Mouse (Mus musculus) brain, embryonic 14.5 days (tissue): ENCODE data around the gene Ppm1b.

Experiments
- CTCF ChIP-seq: fragments of 200-500 bp; IDR thresholded peaks from 2 replicates; pipeline ENCODE4 v1.5.1; 2012; ENCODE audit warnings: inconsistent platforms, mild to moderate bottlenecking, moderate library complexity, borderline replicate concordance; ENCODE audit not compliant: insufficient read depth, insufficient read length; ENCODE audit errors: extremely low read depth
- POLR2A ChIP-seq: fragments of 200-500 bp; IDR thresholded peaks from 2 replicates; pipeline ENCODE4 v1.6.1; 2012; ENCODE audit warnings: mild to moderate bottlenecking, inconsistent platforms, borderline replicate concordance; ENCODE audit not compliant: poor library complexity, insufficient read depth, insufficient read length, severe bottlenecking; ENCODE audit errors: extremely low read depth

DNA sequence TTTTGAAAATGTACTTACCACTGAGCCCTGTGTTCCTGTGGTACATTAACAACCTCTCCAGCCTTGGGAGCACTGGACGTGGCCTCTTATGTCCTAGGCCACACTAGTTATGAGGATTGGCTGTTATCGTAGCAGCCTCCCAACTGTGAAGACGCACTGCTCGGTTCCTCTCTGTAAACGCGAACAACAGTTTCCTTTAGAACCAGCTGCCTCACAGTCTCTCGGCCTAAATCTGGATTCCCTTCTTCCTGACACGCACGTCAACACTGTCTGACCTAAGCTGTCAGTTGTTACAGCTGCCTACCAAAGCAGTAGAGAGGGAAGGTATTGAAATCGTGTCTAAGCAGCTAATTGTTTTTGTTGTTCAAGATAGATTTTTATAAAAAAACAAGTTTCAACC, 43.1 kb downstream of the Ppm1b start:
- no peak for TF ChIP-seq CTCF
- TF ChIP-seq POLR2A = no peak
